Mouse (Mus musculus): Measurements from ENCODE around the gene Rnaseh2a.
A peak's percentile ranks its signal among the peaks of the same experiment; 100 is the strongest.

Rnaseh2a gene

DNA sequence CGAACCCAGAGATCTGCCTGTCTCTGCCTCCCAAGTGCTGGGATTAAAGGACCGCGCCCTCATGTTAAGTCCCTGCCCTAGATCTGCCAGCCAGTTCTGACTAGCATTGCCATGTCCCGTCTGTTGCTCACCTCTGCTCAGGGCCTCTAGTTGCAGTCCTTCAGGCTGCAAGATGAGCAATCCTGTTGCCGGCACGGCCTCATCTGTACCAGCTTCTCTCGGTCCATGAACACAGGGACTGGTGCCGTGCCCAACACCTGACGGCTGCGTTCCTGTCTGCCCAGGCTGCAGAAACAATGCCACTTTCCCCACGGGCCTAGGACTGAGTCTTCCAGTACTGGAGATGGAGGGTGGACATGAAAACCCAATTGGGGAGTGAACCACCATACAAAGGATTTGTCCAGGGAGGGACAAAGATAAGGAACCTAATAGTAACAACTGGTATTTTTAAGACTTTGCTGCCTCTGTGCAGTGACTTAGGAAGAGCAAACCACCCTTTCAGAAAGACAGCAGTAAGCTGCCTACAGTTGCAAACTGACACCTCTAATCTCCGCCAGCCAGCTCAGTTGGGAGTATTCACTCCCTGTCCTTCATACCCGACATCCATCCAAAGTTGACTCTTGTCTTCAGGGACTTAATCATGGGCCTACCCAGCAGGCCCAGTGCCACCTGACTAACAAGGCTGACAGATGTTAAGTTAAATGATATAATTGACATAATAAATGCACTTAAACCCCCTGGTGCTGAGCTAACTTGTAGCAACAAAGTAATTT, 1.8 kb downstream of the Rnaseh2a start:
- DNase-seq (ENCODE audit: low read depth): no peak

GRCm38 (mm10) chr8:84966603-84967002, 3.0 kb downstream of the Rnaseh2a start:
- no peak for DNase-seq (ENCODE audit: low read depth)

DNA sequence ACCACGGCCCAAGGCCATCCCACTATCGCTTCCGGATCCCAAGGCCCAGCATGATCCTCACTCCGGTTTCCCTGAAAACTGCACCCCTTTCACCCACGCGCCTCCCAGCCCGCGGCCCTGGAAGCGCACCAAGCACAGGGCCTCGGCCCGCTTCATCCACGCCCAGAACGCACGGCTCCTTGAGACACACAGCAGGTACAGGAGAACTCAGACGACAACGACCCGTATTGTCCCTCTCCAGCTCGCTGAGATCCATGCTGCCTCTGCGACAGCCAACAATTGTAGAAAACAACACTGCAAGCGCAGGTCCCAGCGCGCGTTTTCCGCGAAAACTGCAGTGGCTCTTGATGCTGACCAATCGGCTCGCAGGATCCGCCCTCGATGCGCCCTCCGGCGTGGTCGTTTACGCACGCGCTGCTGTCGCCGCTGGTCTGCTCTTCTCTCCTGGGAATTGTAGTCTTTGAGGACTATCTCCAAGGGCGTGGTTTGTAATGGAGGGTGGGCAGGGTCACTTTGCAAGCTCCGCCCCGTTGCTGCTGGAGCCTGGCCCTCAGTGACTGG, 3.8 kb downstream of the Rnaseh2a start:
- peak; percentile 92 for DNase-seq (ENCODE audit: low read depth)

DNA sequence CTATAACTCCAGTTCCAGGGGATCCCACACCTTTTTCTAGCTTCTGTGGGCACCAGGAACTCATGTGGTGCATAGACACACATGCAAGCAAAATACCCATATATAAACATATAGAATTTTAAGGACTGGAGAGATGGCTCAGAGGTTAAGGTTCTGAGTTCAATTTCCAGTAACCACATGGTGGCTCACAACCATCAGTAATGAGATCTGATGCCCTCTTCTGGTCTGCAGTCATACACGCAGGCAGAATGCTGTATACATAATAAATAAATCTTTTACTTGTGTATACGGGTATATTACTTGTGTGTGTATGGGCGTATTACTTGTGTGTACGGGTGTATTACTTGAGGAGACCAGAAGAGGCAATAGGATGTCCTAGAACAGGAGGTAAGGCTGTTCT, 5.6 kb downstream of the Rnaseh2a start:
- DNase-seq (ENCODE audit: low read depth): no peak

- no peak for DNase-seq (ENCODE audit: low read depth)
These were observed 9.8 kb downstream of the Rnaseh2a start for GRCm38 (mm10) chr8:84959811-84960210.

- peak; percentile 90 for DNase-seq (ENCODE audit: low read depth)
These were observed 12.8 kb downstream of the Rnaseh2a start for GRCm38 (mm10) chr8:84956768-84957167.

DNA sequence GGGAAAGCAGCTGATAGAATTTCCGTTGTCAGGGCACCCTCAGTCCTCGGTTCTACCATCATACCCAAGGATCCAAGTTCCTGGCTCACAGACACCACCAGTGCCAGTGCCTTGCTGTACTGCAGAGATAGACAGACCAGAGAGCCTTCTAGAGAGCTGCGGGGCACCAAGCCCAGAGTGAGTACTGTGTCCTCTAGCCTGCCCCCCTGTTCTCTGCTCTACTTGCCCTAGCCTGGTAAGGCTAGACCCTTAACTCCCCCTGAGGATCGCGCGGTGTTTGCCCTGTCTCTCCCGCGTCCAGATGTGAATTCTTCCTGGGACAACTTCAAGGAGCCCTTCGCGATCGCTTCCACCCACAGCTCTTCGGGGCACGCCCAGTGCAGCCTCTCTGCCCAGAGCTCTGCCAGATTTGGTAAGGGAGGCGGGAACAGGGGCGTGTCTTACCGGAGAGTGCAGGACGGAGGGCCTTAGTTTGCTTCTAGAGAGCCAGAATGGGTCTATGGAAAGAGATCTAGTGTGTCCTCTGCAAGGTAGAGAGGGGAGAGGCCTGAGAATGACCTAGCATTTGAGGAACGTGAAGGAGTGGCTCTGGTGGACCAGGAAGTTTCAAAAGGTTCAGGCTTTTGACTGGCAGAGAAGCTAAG, 16.8 kb downstream of the Rnaseh2a start:
- DNase-seq (ENCODE audit: low read depth): no peak

DNA sequence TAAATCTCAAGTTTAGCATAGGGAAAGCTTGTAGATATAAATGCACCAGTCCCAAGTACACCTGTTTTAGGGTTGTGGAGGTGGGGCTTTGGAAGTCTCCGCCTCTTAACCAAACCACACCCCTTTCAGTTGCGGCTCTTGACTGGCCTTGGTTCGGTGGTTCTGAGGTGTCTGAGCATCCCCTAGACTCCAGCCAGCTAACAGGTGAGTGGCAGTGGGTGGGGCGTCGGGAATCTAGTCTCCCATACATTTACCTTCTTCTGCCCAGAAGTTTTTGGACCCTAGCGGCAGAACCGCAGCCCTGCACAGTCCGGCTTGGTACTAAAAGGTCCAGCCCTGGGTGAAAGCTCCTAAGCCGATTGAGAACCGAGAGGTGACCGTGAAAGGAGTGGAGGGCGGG, 19.8 kb downstream of the Rnaseh2a start:
- DNase-seq (ENCODE audit: low read depth): no peak

DNA sequence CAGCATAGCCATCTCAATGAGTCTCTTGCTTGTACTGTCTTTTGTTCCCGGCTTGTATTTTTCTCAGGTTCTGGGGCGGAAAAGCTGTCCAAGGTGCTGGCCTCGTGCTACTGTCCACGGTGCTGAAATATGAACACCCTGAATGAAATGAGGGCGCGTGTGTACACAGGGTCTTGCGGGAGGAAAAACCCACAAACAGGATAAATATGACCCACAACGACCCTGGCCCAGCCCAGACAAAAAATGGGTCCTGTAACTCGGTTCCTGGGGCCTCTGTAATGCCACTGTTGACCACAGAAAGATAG, 22.4 kb downstream of the Rnaseh2a start:
- peak; percentile 71 for DNase-seq (ENCODE audit: low read depth)

DNA sequence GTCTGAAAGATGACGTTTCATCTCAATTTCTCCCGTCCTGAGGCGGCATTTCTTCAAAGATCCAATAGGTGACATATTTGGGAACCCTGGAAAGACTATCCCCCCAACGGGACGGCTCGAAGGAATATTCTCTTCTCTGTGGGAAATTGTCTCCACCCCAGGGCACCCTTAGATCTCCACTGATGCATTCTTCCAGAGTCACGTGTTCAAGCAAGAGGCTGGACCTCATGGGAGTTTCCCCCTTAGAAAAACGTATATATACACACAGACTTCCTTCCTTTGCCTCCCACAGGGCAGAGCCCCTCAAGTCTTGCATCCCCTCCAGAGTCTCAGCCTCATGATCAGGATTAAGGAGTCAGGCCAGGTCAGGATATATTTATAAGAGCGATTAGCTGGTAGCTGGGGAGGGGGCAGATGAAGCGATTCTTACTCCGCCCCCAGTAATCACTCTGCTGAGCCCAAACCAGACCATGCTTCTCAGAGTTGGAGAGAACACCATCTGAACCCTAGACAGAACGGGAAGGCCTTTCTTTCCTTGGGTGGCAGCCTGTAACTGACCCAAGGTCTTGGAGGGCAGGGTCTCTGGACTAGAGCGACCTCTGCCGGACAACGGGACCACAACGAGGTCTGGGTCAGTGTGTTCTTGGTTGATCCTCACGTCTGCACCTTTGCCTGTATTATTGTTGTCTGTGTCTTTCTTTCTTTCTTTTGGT, 22.9 kb downstream of the Rnaseh2a start, which contains the start of gene Rtbdn:
Rtbdn (plus strand) TSS at position 464 of the 713 bp plus-strand sequence.
- DNase-seq (ENCODE audit: low read depth): no peak

DNA sequence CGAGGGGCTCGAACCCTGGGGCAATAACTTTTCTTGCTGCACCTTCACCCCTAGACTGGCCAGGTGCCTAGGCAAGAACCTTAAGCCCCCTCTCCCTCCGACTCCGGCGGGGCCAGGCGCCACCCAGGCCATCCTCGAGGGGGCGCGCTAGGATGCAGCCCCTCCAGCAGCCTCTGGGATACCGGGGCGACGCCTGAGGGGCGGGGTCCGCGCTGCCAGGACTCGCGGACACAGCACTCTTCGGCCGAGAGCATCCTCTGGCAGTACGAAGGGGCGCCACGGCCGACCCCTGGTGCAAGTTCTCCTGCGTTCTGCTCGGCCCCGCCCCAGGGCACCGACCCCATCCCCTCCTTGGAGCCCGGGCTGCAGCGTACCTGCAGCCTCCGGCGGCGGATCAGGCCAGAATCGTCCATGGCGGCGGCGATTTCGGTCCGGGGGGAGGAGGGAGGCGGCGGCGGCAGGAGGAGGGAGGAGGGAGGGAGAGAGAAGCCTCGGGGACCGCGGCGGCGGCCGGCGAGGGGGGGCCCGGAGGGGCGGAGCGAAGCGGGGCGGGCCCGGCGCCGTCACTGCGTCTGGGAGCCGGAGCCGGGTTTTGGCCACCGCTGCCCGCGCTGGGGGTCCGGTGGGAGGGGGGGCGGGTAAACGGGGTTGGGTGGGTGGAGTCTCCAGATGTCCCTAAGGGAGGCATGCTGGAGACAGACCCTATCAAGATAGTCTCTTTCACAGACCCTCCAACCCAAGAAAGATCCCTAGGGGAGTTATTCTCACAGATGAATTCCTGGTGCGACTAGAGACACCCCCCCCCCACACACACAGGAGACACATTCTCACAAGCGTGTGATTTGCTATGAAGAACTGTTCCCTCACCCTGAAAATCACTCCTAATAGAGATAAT, 23.7 kb downstream of the Rnaseh2a start:
- no peak for DNase-seq (ENCODE audit: low read depth)

DNA sequence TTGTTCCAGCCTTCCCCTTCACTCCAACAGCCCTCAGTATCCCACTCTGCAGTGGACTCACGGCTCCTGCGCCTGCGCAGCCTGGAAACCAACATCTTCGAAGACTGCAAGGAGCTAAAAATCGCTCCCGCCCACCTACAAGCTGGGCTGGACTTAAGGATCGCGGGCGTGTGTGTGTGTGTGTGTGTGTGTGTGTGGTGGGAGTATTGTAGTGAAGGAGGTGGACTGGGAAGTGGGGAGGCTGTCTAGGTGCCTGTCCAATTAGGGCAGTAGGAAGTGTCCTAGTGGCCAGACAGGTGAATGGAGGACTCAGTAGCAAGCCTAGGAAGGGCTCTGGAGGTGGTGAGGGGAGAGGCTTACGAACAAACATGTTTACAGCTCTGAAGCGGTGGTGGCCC, 24.3 kb downstream of the Rnaseh2a start:
- DNase-seq (ENCODE audit: low read depth): no peak

GRCm38 (mm10) chr8:84944478-84945160, 24.9 kb downstream of the Rnaseh2a start:
- DNase-seq (ENCODE audit: low read depth): peak; percentile 63

DNA sequence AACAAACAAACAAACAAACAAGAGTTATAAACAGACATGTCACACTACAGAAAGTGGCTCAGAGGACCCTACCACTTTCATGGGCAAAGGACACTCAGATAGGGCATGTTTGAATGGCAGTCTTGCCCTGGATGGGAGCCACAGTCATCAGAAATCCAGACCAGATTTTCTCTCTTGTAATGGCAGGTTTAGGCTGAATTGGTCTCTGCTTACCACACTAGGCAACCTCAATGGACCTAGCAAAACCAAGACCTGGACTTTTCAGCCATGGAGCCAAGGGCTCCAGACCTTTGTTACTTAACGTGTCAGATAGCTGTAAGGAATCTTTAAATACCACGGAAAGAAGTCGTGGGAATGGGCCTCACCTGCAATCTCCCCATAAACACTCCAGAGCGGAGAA, 25.9 kb downstream of the Rnaseh2a start:
- DNase-seq (ENCODE audit: low read depth): no peak

DNA sequence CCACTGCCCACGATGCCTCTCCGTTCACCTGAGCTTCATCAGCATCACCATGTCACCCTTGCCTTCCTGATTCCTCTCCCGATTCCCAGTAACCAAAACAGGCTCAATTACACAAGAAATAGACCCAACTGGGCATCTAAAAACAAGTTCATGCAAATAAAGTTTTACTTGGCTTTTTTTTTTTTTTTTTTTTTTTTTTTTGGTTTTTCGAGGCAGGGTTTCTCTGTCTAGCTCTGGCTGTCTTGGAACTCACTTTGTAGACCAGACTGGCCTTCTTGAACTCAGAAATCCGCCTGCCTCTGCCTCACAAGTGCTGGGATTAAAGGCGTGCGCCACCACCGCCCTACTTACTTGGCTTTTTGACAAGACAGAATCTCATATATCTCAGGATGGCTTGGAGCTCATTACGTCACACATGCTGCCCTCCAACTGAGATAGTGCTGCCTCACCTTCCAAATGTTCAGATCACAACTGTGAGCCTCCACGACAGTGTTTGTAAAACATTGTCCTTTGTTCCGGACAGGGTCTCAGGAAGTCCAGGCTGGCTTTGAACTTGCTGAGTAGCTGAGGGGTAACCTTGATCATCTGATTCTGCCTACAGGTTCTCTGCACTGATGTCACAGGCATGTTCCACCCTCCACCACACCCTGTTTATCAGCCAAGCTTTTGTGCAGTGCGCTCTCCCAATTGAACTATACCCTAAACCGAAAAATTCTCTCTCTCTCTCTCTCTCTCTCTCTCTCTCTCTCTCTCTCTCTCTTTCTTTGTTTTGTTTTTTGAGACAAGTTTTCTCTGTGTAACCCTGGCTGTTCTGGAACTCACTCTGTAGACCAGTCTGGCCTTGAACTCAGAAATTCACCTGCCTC, 31.7 kb downstream of the Rnaseh2a start:
- DNase-seq (ENCODE audit: low read depth): no peak

- no peak for DNase-seq (ENCODE audit: low read depth)
These were observed 32.5 kb downstream of the Rnaseh2a start, which contains the start of gene Mast1 for GRCm38 (mm10) chr8:84936962-84937546. Mast1 (minus strand) TSS chr8:84937359.

- DNase-seq (ENCODE audit: low read depth): no peak
These were observed 33.3 kb downstream of the Rnaseh2a start for GRCm38 (mm10) chr8:84936041-84936961.

GRCm38 (mm10) chr8:84935489-84935888, 34.1 kb downstream of the Rnaseh2a start:
- DNase-seq (ENCODE audit: low read depth): no peak

GRCm38 (mm10) chr8:84934860-84935259, 34.7 kb downstream of the Rnaseh2a start:
- DNase-seq (ENCODE audit: low read depth): no peak
